Mouse (Mus musculus) spleen, embryonic (tissue): ENCODE results near the gene Atp6v0d1.

Experiments
- CTCF ChIA-PET: fragments of 350-600 bp; sonication (Branson Sonifier 250); formaldehyde crosslinking; loops from one replicate; lab custom pipeline; 2022; lab: Charles Lee

Gene Atp6v0d1

DNA sequence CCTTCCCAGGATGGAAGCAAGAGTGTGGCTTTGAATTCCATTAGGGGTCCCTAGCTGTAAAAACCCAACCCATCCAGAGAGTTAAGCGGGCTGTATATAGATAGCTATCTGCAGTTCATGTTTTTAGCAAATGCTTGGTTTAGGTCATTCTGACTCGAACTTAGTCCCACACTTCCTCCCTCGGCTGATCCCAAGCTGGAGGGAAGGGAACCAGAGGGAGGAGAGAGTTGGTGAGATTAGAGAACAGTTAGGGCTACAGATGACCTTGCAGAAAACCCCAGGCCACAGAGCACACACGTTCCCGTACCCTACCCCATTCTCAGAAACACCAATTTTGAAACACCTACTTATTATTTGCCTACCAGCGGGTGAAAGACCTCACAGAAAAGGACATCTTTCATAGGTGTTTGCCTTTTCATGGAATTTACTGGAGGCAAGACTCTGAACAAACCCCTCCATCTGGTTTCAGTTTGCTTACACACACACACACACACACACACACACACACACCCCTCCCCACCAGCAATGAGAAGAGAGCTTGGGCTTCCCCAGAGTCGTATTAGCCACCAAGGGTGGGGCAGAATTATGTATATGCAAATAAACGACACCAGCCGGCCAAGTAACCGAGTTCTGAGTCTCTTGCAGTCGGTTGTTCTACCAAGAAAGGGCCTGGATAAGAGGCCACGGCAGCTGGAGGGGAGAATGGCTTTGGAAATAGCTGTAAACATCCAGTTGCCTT, 55.7 kb downstream of the Atp6v0d1 start:
- CTCF ChIA-PET = interaction anchor here (0.6 kb wide), 1 partner anchor 1282 kb away, joined by 5 read pairs; no protein-coding TSS in a partner anchor

DNA sequence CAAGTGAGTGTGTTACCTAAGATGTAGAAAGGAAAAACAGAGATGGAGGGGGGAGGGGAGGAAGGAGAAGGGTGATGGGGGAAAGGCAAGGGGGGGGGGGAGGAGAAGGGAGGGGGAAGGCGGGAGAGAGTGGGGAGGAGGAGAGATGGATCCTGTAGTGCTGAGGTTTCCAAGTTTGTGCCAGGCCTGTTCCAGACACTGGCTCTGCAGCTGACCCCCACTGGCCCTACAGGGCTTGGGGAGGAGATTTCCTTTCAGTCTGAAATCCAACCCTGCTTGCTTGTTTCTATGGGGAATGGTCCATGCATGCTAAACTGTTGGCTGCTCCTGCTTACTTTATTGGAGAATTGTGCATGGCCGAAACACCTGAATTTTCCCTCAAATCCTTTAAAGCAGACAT, 57.1 kb downstream of the Atp6v0d1 start:
- CTCF ChIA-PET = no interaction called here

DNA sequence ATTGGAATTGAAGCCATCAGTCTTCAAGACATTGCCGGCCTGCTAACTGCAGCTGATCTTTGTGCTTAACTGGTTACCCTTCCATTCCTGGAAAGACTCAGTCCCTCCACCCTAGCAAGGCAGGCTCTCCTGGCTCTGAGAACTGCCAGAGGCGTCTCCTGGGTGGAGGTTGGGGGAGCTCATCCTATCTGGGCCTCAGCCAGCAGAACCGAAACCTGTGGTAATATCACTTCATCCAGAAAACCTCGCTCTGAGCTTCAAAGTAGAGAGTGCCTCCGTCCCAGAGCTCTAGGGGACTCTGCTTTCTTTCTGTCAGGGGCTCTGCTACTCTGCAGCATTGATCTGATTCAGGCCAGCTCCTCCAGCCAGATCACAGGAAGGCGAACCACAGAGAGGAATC, 58.9 kb downstream of the Atp6v0d1 start:
- CTCF ChIA-PET = no interaction called here

DNA sequence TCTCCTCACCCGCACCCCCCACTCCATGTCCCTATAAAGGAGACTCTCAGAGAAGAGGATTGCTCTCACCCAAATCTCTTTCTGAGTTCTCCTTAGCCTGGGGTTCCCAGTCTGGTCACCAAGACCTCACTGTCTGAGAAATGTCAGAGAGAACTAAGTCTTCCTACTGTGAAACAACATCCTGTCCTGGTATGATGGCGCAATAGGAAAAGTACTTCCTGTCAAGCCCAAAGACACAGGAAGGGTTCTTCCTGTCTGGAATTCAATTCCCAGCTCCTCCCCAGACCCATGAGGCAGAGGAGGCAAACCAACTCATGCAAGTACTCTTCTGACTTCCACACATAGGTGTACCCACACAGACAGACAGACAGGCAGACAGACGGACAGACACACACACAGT, 61.2 kb downstream of the Atp6v0d1 start:
- CTCF ChIA-PET = no interaction called here

DNA sequence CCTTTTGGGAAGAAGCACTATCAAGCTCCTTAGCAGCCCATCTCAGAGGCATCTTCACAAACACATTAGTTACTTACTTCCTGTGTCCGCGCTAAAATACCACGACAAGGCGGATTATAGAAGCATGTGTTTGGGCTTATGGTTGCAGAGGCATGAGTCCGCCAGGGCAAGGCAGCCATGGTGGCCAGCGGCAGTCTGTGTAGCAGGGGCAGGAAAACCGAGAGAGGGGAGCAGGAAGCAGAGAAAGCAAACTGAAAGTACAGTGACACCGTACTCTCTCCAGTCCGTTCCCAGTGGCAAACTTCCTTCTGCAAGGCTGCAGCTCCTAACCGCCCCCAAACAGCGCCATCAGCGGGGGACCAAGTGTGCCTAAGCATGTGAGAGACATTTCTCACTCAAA, 66.1 kb downstream of the Atp6v0d1 start:
- CTCF ChIA-PET = interaction anchor here (0.5 kb wide), 1 partner anchor 531 kb away, joined by 8 read pairs; no protein-coding TSS in a partner anchor

DNA sequence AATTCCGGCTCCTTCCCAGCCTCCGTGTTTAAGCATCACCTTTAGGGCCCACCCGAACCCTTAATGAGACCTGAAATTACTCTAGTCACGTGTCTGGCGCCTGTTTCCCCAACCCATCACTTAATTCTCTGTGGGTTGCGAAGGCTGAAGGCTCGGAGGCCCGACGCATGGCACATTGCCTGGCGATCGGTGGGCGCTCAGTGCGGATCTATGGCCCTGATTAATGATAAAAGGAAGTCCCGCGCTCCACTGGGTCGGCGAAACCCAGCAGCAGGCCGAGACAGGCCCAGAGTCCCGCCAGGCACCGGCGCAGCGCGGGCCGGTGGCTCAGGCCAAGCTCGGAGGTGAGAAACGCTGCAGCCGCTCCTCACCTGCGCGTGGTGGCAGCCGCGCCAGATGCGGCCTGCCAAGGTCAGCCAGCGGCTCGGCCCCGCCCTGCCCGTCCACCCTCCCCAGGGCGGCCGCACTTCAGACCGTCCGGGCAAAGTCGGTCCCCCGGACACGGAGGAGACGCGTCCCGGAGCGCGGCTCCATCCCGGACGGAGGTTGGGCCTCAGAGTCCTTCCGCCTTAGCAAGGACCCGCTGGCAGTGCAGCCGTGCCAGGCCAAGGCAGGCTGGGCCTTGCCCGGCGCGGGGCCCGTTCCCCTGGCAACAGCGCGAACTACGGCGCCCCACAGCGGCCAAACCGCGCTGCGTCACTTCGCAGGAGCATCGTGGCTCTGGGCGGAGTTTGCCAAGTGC, 69.2 kb downstream of the Atp6v0d1 start, which contains the start of gene Zdhhc1:
Gene Zdhhc1, minus strand, starts transcription at position 464 of the 742 bp plus-strand sequence.
- CTCF ChIA-PET = no interaction called here

DNA sequence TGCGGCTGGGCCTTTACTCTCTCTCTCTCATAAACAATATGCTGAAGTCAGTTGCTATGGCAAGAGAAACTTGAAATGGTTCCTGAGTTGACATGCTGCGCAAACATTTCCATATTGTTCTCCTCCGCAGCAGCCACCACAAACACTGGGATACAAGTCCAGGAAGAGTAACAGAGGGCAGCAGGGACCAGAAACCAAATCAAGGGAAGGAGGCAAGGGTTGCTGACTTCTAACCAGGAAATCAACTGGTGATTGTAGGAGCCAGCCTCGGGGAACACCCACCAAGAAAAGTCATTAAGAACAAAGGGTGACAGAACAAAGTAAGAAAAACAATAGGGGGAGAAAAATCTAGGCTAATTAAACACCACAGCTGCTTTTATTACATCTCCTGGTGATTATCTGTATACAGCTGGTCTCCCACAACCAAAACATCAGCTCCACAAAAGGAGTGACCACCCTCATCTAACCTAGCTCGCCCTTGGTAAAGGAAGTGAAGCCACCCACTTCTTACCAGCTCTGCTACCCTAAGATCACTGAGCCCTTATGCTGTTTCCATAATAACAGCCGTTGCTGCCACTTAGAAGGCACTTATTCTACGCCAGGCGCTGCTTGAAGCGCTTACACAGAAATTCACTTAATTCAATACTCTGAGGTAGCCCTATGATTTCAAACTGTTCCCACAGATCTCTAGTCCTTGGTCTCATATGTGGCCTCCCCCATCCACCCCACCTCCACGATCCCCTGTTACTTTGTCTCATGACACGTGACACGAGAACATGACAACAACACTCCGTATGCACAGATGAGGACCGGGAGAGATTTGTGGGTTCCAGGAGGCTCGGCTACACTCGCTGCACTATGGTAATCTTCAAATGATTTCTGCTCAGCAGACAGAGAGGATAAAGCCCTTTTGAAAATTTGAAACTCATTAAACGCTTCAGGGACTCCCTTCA, 70.2 kb downstream of the Atp6v0d1 start:
- CTCF ChIA-PET = no interaction called here

DNA sequence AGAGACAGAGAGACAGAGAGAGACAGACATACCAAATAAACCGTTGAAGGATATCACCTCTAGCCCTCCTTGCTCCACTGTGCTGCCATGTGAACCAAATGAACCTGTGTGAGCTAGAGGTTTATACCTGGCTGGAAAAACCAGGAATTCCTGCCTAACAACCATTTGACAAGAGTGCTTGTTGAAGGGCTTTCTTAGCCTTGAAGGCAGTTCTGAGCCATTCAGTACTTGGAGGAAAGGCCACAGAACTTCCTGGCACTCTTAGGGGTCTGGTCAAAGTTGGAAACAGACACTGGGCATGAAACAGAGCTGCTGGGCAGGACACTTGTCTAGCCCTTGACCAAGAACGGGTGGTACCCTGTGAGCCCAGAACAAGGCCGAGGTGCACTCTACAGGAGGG, 71.3 kb downstream of the Atp6v0d1 start:
- CTCF ChIA-PET = no interaction called here

DNA sequence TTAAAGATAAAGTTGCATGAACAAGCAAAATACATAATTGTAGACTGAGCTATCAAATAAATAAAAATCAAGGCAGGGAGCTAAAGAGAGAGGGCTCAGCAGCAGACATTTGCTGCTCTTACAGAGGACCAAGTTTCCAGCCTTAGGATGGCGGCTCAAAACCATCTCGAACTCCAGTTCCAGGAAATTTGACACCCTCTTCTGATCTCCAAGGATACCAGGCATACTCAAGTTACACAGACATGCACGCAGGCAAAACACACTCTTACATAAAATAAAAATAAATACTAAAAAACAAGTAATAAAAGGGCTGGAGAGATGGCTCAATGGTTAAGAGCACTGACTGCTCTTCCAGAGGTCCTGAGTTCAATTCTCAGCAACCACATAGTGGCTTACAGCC, 72.4 kb downstream of the Atp6v0d1 start:
- CTCF ChIA-PET = no interaction called here

DNA sequence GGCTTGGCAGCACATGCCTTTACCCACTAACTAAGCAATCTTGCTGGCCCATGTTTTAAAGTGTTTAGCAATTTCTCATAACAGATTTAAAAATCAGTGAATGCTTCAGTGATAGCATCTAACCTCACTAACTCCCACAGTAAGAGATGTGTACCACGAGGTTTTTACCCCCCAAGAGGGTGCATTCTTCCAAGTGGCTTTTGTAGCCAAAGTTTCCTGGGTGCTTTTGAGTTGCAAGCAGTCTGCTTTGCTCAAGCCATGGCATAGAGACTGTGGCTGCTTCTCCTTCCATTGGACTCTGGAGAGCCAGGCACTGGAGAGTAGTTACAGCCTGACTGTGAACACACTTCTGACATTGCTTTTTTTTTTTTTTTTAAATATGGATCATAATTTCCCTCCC, 76.6 kb downstream of the Atp6v0d1 start:
- CTCF ChIA-PET = no interaction called here

DNA sequence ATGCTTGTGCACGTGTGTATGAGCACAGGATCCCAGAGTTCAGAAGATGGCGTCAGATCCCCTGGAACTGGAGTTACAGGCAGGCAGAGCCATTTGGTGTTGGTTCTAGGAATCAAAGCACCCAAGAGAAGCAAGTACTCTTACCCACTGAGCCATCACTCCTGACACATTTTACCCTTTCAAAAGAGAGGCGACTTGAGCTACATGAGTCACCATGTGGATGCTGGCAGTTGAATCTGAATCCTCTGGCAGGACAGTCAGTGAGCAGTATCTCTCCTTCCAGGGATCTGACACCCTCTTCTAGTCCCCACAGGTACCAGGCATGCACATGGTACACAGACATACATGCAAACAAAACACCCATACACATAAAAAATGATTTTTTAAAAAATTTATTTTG, 77.8 kb downstream of the Atp6v0d1 start:
- CTCF ChIA-PET = no interaction called here

DNA sequence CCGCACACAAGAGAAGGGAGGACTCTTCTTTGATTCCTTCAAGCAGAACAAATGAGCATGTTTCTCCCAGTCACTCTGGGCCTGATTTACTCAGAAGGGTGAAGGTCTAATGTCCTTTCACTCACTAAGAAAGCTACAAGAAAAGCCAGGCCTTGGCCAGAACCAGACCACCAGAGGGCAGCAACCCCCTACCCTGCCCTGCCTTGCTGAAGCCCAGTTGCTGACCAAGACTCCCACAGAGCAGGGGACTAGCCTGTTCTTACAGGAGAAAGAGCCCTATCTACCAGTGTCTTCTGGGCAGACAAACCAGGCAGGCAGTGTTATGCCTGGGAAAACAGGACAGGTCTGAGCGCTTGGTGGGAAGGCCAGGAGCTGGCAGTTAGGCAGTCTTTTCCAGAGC, 81.5 kb downstream of the Atp6v0d1 start:
- CTCF ChIA-PET = no interaction called here

DNA sequence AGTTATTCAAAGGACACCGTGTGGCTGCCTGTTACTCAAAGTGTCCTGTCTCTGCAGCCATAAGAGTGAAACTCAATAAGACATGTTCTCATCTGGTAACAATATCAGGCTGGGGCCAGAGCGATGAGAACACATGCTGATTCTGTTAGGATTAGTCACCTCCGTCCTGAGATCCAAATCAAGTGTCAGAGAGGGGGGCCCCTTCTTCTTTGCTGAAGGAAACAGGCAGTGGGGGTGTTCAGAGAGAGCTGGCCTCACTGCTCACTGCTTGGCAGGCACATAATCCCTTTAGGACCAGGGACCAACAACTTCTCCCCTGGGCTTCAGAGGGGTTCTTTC, 81.8 kb downstream of the Atp6v0d1 start:
- CTCF ChIA-PET = no interaction called here

DNA sequence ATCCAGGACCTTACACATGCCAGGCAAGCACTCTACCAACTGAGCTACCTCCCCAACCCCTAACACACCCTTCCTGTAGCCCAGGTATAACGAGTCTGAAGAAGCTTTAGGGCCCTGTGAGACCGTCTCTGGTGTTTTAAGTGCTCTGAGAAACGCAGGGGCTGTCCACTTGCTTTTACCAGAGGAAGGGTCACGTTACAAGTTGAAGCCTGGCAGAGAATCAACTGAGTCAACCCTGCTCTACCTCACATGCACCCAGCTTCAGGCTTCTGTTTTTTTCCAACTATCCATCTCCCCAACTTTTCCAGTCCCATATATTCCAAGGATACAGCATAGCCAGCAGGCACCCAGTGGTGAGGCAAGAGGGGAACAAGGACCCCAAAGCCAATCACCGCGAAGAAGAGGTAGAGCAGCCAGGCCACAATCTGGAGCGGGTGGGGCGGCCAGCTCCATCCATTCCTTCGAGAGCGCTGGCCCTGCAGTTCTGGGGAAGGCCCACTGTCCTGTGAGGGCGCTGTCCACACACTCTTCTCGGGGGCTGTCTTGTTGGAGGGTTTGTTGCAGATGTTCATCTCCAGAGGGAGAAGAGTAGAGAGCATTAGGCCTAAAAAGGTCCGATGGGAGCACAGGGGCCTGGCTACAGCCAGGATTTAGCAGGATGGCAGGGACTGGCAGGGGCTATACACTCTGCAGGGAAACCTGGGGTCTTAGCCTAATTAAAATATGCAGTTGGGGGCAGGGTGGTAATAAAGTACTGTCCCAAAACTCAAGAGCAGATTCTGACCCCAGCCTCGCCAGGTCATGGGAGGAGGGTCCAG, 82.4 kb downstream of the Atp6v0d1 start:
- CTCF ChIA-PET = no interaction called here

DNA sequence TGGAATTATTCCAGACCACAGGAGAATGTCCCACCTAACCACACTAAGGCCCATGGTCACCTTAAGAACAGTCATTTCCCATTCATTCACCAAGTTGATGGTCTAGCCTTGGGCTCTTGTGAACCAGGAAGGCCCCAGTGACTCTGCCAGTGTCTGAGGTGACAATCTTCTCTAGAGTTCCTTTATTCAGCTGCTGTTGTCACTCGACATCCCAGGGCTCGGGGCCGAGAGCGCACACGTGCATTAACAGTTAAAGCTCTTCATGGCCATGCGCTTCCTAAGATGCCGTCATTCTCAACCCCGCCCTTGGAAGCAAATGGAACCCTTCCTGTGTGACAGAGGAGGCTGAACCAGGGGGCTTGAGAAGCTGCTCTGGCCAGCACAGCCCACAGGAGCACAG, 83.7 kb downstream of the Atp6v0d1 start:
- CTCF ChIA-PET = interaction anchor here (0.6 to 0.8 kb wide), 3 partner anchors 56 to 127 kb away, joined by 3 to 14 read pairs (median 4); no protein-coding TSS in a partner anchor

DNA sequence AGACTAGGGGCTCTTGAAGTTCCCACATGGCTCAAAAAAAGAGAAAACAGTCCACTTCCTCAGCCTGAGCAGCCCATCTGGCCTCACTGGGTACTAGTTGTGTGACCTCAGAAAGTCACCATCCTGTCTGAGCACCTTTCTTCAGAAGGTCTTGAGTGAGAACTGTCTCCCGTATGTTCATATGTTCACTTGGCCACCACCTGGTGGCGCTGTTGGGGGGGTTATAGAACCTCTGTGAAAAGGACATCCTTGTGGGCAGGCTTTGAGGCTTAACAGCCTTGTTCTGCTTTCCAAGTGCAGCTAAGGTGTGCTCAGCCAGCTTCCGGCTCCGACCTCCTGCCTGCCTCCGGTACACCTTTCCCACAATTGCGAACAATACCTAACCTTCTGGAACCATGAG, 84.4 kb downstream of the Atp6v0d1 start:
- CTCF ChIA-PET = interaction anchor here (0.6 kb wide), 1 partner anchor 121 kb away, joined by 4 read pairs; no protein-coding TSS in a partner anchor

DNA sequence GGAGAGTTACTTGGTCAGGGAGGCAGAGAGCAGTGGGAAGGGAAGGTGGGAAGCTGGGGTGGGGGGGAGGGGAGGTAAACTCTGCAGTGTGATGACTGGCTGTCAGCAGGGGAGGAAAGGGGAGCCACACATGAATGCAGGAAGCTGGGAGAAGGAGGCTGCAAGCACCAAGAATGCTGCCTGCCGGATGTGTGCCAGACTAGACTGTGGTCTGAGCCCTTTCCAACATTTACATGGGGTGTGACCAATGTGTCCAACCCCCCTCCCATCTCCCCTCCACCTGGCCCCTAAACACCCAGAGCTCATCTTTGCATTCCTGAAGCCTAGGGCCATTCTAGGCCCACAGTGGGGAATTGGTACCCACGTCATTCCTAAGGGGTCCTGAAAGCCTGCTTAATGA, 84.8 kb downstream of the Atp6v0d1 start:
- CTCF ChIA-PET = no interaction called here

DNA sequence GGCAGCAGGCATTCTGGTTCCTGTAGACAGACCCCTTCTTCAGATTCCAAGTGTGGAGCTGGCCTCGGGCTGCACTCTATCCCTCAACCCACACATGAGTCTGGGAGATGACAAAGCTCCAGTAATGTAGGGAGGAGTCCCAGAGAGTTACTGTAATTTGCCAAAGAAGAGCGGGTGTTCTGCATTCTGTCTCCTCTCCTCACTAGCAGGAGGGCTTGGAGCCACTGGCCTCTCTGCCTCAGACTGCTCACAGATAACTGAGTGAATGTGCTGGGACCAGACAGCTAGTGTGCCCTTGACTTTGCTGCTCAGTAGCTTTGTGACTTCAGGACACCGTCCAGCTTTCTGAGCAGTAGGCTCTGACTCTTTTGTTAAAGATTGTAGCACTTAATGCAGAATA, 88.1 kb downstream of the Atp6v0d1 start:
- CTCF ChIA-PET = interaction anchor here (0.5 kb wide), 1 partner anchor 198 kb away, joined by 6 read pairs; no protein-coding TSS in a partner anchor

DNA sequence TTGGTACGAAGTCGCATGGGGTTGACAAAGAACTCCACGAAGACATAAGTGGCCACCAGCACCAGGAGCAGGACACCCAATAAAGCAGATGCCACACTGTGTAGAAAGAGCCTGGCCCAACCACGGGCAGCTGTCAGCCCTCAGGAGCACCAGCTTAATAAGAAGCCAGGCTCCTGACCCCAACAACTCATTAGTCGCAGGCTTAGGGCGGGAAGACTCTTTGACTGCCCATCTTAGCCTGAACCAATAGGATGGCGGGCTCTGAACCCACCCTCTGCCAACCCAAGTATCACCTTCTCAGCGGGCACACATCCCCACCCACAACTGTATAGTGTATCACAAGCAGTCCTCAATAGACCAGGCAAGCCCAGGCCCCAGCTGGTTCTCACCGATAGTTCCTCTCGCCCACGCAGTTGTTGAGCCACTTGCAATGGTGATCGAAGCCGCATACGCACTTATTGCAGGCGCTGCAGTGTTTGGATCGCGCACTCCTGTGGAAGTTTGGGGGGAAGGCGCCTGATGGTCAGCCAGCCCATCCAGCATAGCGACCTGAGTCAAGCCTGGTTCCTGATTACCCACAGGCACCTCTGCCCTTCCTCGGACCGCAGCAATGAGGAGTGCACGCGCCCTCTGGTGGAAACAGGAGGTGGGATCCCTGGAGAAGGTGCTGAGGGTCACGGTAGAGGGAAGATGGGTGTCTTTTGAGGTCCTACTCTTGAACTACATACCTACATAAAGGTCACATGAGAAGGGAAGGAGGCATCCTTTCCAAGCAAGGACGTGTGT, 89.0 kb downstream of the Atp6v0d1 start:
- CTCF ChIA-PET = no interaction called here

DNA sequence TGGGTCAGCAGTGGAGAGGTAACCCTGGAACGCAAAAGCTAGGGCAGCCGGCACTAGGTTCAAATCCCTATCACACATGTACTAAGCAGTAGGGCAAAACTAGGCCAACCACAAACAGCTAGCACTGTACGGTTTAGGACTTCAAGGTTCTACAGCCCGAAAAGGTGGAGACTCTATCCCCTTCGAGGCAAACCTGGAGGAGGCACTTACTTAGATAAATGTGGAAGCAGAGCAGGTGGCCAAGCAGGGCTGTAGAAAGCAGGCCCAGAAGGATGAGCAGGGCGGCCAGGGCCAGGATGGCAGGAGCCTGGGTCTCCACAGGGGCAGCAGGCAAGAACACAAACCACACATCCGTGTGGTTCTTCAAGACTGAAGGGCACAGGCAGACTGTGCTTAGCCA, 89.7 kb downstream of the Atp6v0d1 start:
- CTCF ChIA-PET = no interaction called here
